Mouse (Mus musculus) bone marrow macrophage, adult 2 months (primary cell): ENCODE measurements around the gene Klb.

Experiments
- CTCF ChIP-seq: IDR thresholded peaks from 2 replicates; pipeline ENCODE4 v1.5.1; 2012; ENCODE audit warnings: low read depth, mild to moderate bottlenecking, low read length, moderate library complexity
- POLR2A ChIP-seq: IDR thresholded peaks from 2 replicates; pipeline ENCODE4 v1.6.1; 2012; ENCODE audit warnings: mild to moderate bottlenecking, low read depth, low read length, borderline replicate concordance

GRCm38 (mm10) chr5:65336075-65336355 is 12.1 kb upstream of the Klb start:
- TF ChIP-seq CTCF (no peak), POLR2A (no peak)
